ENCODE assay signal across 20 mouse cellular contexts in the genomic region with DNA sequence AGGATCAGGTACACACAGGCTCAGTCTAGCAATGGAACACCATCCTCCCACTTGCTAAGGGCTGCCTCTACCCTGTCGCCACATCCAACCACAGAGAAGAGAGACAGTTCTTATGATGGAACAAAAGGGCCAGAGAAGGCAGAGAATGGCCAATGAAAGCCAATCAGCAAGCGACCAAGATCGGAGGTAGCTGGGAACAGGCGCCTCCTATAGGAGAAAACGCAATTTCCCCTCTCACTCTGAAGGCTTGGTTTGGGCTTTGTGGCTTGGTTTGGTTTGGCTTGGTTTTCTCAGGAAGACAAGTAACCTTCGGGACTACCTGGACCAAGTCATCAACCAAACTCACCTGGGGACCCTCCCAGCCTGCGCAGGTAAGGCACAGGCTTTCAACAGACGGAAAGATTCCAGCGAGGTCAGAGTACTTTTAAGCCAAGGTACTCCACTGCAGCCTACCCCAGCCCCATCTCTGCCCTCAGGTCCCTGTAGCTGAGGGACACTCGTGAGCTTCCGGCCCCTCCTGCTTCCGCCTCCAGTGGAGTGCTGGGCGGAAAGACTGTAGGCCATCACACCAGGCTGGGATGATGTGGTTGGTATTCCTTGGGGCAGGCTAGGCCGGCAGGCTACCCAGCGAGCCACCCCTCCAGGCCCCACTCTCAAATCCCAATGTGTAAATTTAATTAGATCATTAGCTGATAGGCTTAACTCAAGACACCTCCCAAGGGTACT. TPM values are rescaled to one million over a fixed set of nuclear protein-coding genes. Genes with fewer than 3 reads are reported as not detected.
A peak's percentile ranks its signal among the peaks of the same experiment; 100 is the strongest.
DNase-seq lines count a peak whose midpoint lies in the region; ATAC-seq and TF ChIP-seq lines count a peak whose summit lies in the region.
"Had no signal": no experiment of that assay in that cellular context is flagged by ENCODE, and none has a peak within 500 bp of the region (broad histone marks: within the 10 kb centered on the region; RNA-seq: fewer than 3 reads in every experiment).

No protein-coding gene starts in this region.

- H3K27me3 ChIP-seq in heart, adult 2 months (ENCODE audit: control insufficient read depth, insufficient read depth, low read length) = no peaks in the 10 kb centered on the region
- H3K27me3 ChIP-seq in lung, postnatal 0 days (replicated peaks; ENCODE audit: insufficient read depth, low read length) = no peaks in the 10 kb centered on the region
- H3K27me3 ChIP-seq: embryonic facial prominence, embryonic 12.5 days; limb, embryonic 13.5 days had no signal

- no peak for TF ChIP-seq POLR2A in heart, adult 2 months (IDR thresholded peaks at IDR 0.05; ENCODE audit: insufficient read depth, low read depth, low read length)

- H3K36me3 ChIP-seq in heart, adult 2 months (ENCODE audit: control insufficient read depth, insufficient read depth, low read length) = peaks cover 9% of the 10 kb centered on the region
- no peaks in the 10 kb centered on the region for H3K36me3 ChIP-seq in lung, postnatal 0 days (ENCODE audit: insufficient read depth, low read length)
- peaks cover 9% of the 10 kb centered on the region; the same call in 1 of the 2 replicates for H3K36me3 ChIP-seq in macrophage (ENCODE audit: inconsistent target)
- H3K36me3 ChIP-seq: embryonic facial prominence, embryonic 12.5 days; midbrain, embryonic 15.5 days had no signal

- no peak for TF ChIP-seq EP300 in heart, adult 2 months (IDR thresholded peaks at IDR 0.05; ENCODE audit: insufficient read depth, low read depth, low read length)
- TF ChIP-seq EP300 in lung, postnatal 0 days (IDR thresholded peaks at IDR 0.05) = no peak

- WGBS in heart, adult 2 months = 72% methylated on average over 15 of the region's 15 CpGs
- 72% methylated on average over 15 of the region's 15 CpGs for WGBS in lung, postnatal 0 days
- 96% methylated on average over 14 of the region's 15 CpGs for WGBS in macrophage (ENCODE audit: missing documents)

- no peak for ATAC-seq in lung, postnatal 0 days
- ATAC-seq: forebrain, embryonic 16.5 days; midbrain, embryonic 15.5 days had no signal

- no peak for TF ChIP-seq CTCF in heart, adult 2 months (IDR thresholded peaks at IDR 0.05)
- peak; percentile 12; the same call in 1 of the 2 replicates for TF ChIP-seq CTCF in lung, postnatal 0 days (IDR thresholded peaks at IDR 0.05)

- no peak overlapping the region for H3K9ac ChIP-seq in heart, adult 2 months (ENCODE audit: low read depth, low read length)
- H3K9ac ChIP-seq in lung, postnatal 0 days (replicated peaks; ENCODE audit: low read depth) = no peak overlapping the region
- H3K9ac ChIP-seq: embryonic facial prominence, embryonic 12.5 days; limb, embryonic 13.5 days; midbrain, embryonic 15.5 days had no signal

- H3K4me2 ChIP-seq in lung, postnatal 0 days (replicated peaks; ENCODE audit: low read depth, low read length) = no peak overlapping the region
- H3K4me2 ChIP-seq: embryonic facial prominence, embryonic 12.5 days; limb, embryonic 13.5 days; midbrain, embryonic 15.5 days had no signal

- H3K27ac ChIP-seq in heart, adult 2 months = peak overlapping the region; percentile 24
- H3K27ac ChIP-seq in lung, postnatal 0 days (ENCODE audit: low read length) = no peak overlapping the region
- peak overlapping the region; percentile 96 for H3K27ac ChIP-seq in macrophage
- H3K27ac ChIP-seq: embryonic facial prominence, embryonic 12.5 days; kidney, postnatal 0 days; left cerebral cortex, adult 2 months; limb, embryonic 13.5 days; midbrain, embryonic 15.5 days had no signal

- intact Hi-C loops in heart, adult 2 months (cut with DNase I) = loop anchor here (10.0 kb wide), 1 partner anchor 46 kb away; no protein-coding TSS in a partner anchor
- intact Hi-C loops in heart, postnatal 25 days (cut with DNase I) = loop anchor here (5.0 kb wide), 1 partner anchor 74 kb away; no protein-coding TSS in a partner anchor

- DNase-seq in heart, adult 2 months = no peak
- no peak for DNase-seq in heart, postnatal 25 days (ENCODE audit: low spot score)
- DNase-seq in lung, postnatal 0 days (ENCODE audit: low spot score) = no peak
- no peak for DNase-seq in lung, postnatal 4 days
- DNase-seq in R1 (ENCODE audit: low read depth, low spot score) = peak; percentile 82
- no peak for DNase-seq in kidney, adult 8-10 months
- DNase-seq in cerebellum, adult 18-20 months = no peak
- DNase-seq: adrenal gland, adult 2 months; cerebellum, adult 2 months; lung, adult 18-20 months; retina, postnatal 1 day; right cerebral cortex, postnatal 4 days; thymus, adult 18-20 months had no signal

- no peaks in the 10 kb centered on the region for H3K9me3 ChIP-seq in lung, postnatal 0 days (ENCODE audit: low read length)
- H3K9me3 ChIP-seq: embryonic facial prominence, embryonic 12.5 days; limb, embryonic 13.5 days; midbrain, embryonic 15.5 days had no signal

- H3K4me3 ChIP-seq in heart, adult 2 months = no peak overlapping the region
- no peak overlapping the region for H3K4me3 ChIP-seq in lung, postnatal 0 days (ENCODE audit: low read depth, low read length)
- H3K4me3 ChIP-seq in macrophage (ENCODE audit: inconsistent target) = no peak overlapping the region
- H3K4me3 ChIP-seq: embryonic facial prominence, embryonic 12.5 days; left cerebral cortex, adult 2 months; limb, embryonic 13.5 days; midbrain, embryonic 15.5 days had no signal

- peaks cover 9% of the 10 kb centered on the region for H3K4me1 ChIP-seq in heart, adult 2 months (ENCODE audit: control insufficient read depth, insufficient read depth, low read length)
- peaks cover 11% of the 10 kb centered on the region for H3K4me1 ChIP-seq in lung, postnatal 0 days (ENCODE audit: insufficient read depth, low read depth, low read length)

- H3K79me2 ChIP-seq in heart, adult 2 months (replicated peaks; ENCODE audit: control insufficient read depth, insufficient read depth, low read length) = peaks cover 7% of the 10 kb centered on the region
- peaks cover 92% of the 10 kb centered on the region for H3K79me2 ChIP-seq in macrophage (ENCODE audit: inconsistent target)

RNA-seq across cellular contexts. Expression of gene Sash1, which starts 4.8 kb away (rescaled TPM):
- total RNA-seq in heart, adult 2 months (2021) = 10 to 100 TPM; 22.1 to 32.8 TPM
- polyA plus RNA-seq in heart, adult 2 months (2012; rRNA removed) = 10.0 and 15.9 TPM in 2 replicates
- 10 to 100 TPM; 26.8 to 31.1 TPM for total RNA-seq in heart, postnatal 25 days (2021)
- 10.1 and 13.5 TPM in 2 replicates for polyA plus RNA-seq in lung, postnatal 0 days (2015; fragmentation: Nextera tagmentation; extraction: Ambion mirVana)
- 1,000 to 10,000 TPM in 4 of 26 experiments, 100 to 1,000 TPM in 22; 448 to 1,370 (median 593) TPM for total RNA-seq in macrophage (2018; cell fraction: chromatin; rRNA removed)
- total RNA-seq in macrophage (2018; cell fraction: cytosol; rRNA removed) = 100 to 1,000 TPM; 123 to 274 (median 157) TPM
- 100 to 1,000 TPM; 308 to 672 (median 443) TPM for total RNA-seq in macrophage (2018; cell fraction: nucleus; rRNA removed)
- 73.7 to 118 TPM (median 76.8 TPM) in 3 replicates for polyA plus RNA-seq in macrophage (2018)
